Mouse (Mus musculus) heart, embryonic 13.5 days (tissue): ENCODE measurements around the gene Guca1a. TPM values are rescaled to one million over a fixed set of nuclear protein-coding genes. Genes with fewer than 3 reads are reported as not detected.

Source experiments
- polyA plus RNA-seq: library from polyadenylated mRNA; unstranded; fragments of >200 nt; fragmentation: Nextera tagmentation; extraction: Ambion mirVana; gene quantifications from 2 replicates; pipeline ENCODE4 v1.2.1, GENCODE M21; 2015

The Guca1a gene
- polyA plus RNA-seq, 1 experiment from 2014 or later, result 2.8 TPM

Other genes starting within 250 kb of the Guca1a start
- gene Mrps10, start 31.7 kb downstream of the Guca1a start, polyA plus RNA-seq, result 60.6 and 67.7 TPM in 2 replicates
- gene Guca1b, start 15.2 kb downstream of the Guca1a start, polyA plus RNA-seq, result 1.2 and 1.4 TPM in 2 replicates
- gene AI661453, start 36.0 kb upstream of the Guca1a start, polyA plus RNA-seq, result 0.82 and 1.2 TPM in 2 replicates
- 0.66 and 0.99 TPM in 2 replicates for gene 1700001C19Rik, start 36.8 kb upstream of the Guca1a start, polyA plus RNA-seq
- 18.4 and 19.4 TPM in 2 replicates for gene Taf8, start 101.7 kb upstream of the Guca1a start, polyA plus RNA-seq
- gene Ccnd3, start 104.5 kb upstream of the Guca1a start, polyA plus RNA-seq, result 451 and 478 TPM in 2 replicates
- 24.1 and 24.8 TPM in 2 replicates for gene Bysl, start 210.9 kb upstream of the Guca1a start, polyA plus RNA-seq
- gene Med20, start 211.0 kb upstream of the Guca1a start, polyA plus RNA-seq, result 25.1 and 27.5 TPM in 2 replicates
- 1.2 and 2.1 TPM in 2 replicates for gene Gm20517, start 211.0 kb upstream of the Guca1a start, polyA plus RNA-seq
- gene Usp49, start 230.1 kb upstream of the Guca1a start, polyA plus RNA-seq, result 2.6 and 3.3 TPM in 2 replicates